Mouse (Mus musculus) kidney, embryonic 14.5 days (tissue): ENCODE measurements around the gene March1. TPM values are rescaled to one million over a fixed set of nuclear protein-coding genes. Genes with fewer than 3 reads are reported as not detected.

Source experiments
- ATAC-seq: fragments of 200-750 bp; cut with Nextera tagmentation; 2 replicates; pipeline ENCODE4 v1.8.0; 2017; ENCODE audit warnings: moderate number of reproducible peaks, mild to moderate bottlenecking, moderate TSS enrichment, moderate library complexity; ENCODE audit not compliant: low FRiP score, low TSS enrichment
- H3K27ac ChIP-seq: fragments of 300-500 bp; sonication (generic); 2 replicates; pipeline ENCODE4 v1.5.1; 2014; ENCODE audit warnings: low read depth, mild to moderate bottlenecking, low read length, moderate library complexity, mixed read lengths
- H3K27me3 ChIP-seq: fragments of 300-500 bp; sonication (generic); 2 replicates; pipeline ENCODE4 v1.6.1; 2014; ENCODE audit warnings: mild to moderate bottlenecking, low read length; ENCODE audit not compliant: control insufficient read depth, insufficient read depth
- H3K36me3 ChIP-seq: fragments of 300-500 bp; sonication (generic); 2 replicates; pipeline ENCODE4 v1.6.1; 2014; ENCODE audit warnings: low read length, mixed read lengths; ENCODE audit not compliant: control insufficient read depth, insufficient read depth
- H3K4me1 ChIP-seq: fragments of 300-500 bp; sonication (generic); 2 replicates; pipeline ENCODE4 v1.6.1; 2014; ENCODE audit warnings: low read length, mixed read lengths; ENCODE audit not compliant: control insufficient read depth, insufficient read depth
- H3K4me2 ChIP-seq: fragments of 300-500 bp; sonication (generic); replicated peaks from 2 replicates; pipeline ENCODE4 v1.6.1; 2014; ENCODE audit warnings: low read depth, mild to moderate bottlenecking, low read length
- H3K4me3 ChIP-seq: fragments of 300-500 bp; sonication (generic); 2 replicates; pipeline ENCODE4 v1.5.1; 2014; ENCODE audit warnings: mild to moderate bottlenecking, low read length
- H3K9ac ChIP-seq: fragments of 300-500 bp; sonication (generic); 2 replicates; pipeline ENCODE4 v1.6.1; 2014; ENCODE audit warnings: low read depth, mild to moderate bottlenecking, low read length, moderate library complexity
- H3K9me3 ChIP-seq: fragments of 300-500 bp; sonication (generic); 2 replicates; pipeline ENCODE4 v1.6.1; 2016; ENCODE audit warnings: low read length; ENCODE audit not compliant: control insufficient read depth
- WGBS: fragments of 180-500 bp; shearing (Covaris S2); extraction: QIAGEN DNeasy Blood & Tissue Kit; methylation state at CpG from one replicate; pipeline ENCODE4 v1.1.7; 2014; 5-methylcytosine and 5-hydroxymethylcytosine counted together
- polyA plus RNA-seq: library from polyadenylated mRNA; unstranded; fragments of >200 nt; fragmentation: Nextera tagmentation; extraction: Ambion mirVana; gene quantifications from 2 replicates; pipeline ENCODE4 v1.2.1, GENCODE M21; 2014

March1 gene
- polyA plus RNA-seq, 1 experiment from 2014 or later = 0.32 TPM

GRCm38 (mm10) chr8:65966502-65967222, 349.0 kb downstream of the March1 start:
- no peaks in the 10 kb centered on the region for H3K4me1 ChIP-seq
- H3K9me3 ChIP-seq = no peaks in the 10 kb centered on the region
- no peak overlapping the region for H3K9ac ChIP-seq
- H3K27ac ChIP-seq = no peak overlapping the region
- no peaks in the 10 kb centered on the region for H3K27me3 ChIP-seq
- WGBS = 24% methylated on average over 10 of the region's 10 CpGs
- ATAC-seq = no peak
- no peak overlapping the region for H3K4me3 ChIP-seq
- no peaks in the 10 kb centered on the region for H3K36me3 ChIP-seq
- H3K4me2 ChIP-seq = no peak overlapping the region

GRCm38 (mm10) chr8:65967223-65967778, 349.6 kb downstream of the March1 start:
- no peak overlapping the region for H3K9ac ChIP-seq
- no peak overlapping the region for H3K27ac ChIP-seq
- no peaks in the 10 kb centered on the region for H3K27me3 ChIP-seq
- H3K9me3 ChIP-seq = no peaks in the 10 kb centered on the region
- H3K36me3 ChIP-seq = no peaks in the 10 kb centered on the region
- WGBS = 78% methylated on average over 8 of the region's 8 CpGs
- H3K4me2 ChIP-seq = no peak overlapping the region
- H3K4me3 ChIP-seq = no peak overlapping the region
- ATAC-seq = no peak
- no peaks in the 10 kb centered on the region for H3K4me1 ChIP-seq

- Histone ChIP-seq H3K4me3 (no peak overlapping the region), H3K4me1 (no peaks in the 10 kb centered on the region), H3K9ac (no peak overlapping the region), H3K27me3 (no peaks in the 10 kb centered on the region), H3K9me3 (no peaks in the 10 kb centered on the region), H3K4me2 (no peak overlapping the region), H3K36me3 (no peaks in the 10 kb centered on the region), H3K27ac (no peak overlapping the region)
- WGBS = 80% methylated on average over 5 of the region's 5 CpGs
- ATAC-seq = no peak
Measured at GRCm38 (mm10) chr8:65976905-65977304, 359.2 kb downstream of the March1 start.

GRCm38 (mm10) chr8:65982039-65982438, 364.3 kb downstream of the March1 start:
- 80% methylated on average over 2 of the region's 2 CpGs for whole genome bisulfite sequencing
- no peaks in the 10 kb centered on the region for H3K9me3 ChIP-seq
- H3K4me3 ChIP-seq = no peak overlapping the region
- no peak overlapping the region for H3K9ac ChIP-seq
- H3K4me2 ChIP-seq = no peak overlapping the region
- no peak for ATAC-seq
- H3K36me3 ChIP-seq = no peaks in the 10 kb centered on the region
- H3K27me3 ChIP-seq = no peaks in the 10 kb centered on the region
- no peaks in the 10 kb centered on the region for H3K4me1 ChIP-seq
- H3K27ac ChIP-seq = no peak overlapping the region

- no peaks in the 10 kb centered on the region for H3K4me1 ChIP-seq
- no peak for ATAC-seq
- no peak overlapping the region for H3K4me2 ChIP-seq
- H3K4me3 ChIP-seq = no peak overlapping the region
- no peak overlapping the region for H3K27ac ChIP-seq
- no peaks in the 10 kb centered on the region for H3K27me3 ChIP-seq
- H3K9ac ChIP-seq = no peak overlapping the region
- no peaks in the 10 kb centered on the region for H3K36me3 ChIP-seq
- WGBS = 94% methylated on average over 1 of the region's 1 CpGs
- H3K9me3 ChIP-seq = no peaks in the 10 kb centered on the region
Measured at GRCm38 (mm10) chr8:65987665-65988064, 370.0 kb downstream of the March1 start.

- no peaks in the 10 kb centered on the region for H3K4me1 ChIP-seq
- no peak for ATAC-seq
- H3K4me3 ChIP-seq = no peak overlapping the region
- H3K9ac ChIP-seq = no peak overlapping the region
- H3K27me3 ChIP-seq = no peaks in the 10 kb centered on the region
- WGBS = 87% methylated on average over 2 of the region's 2 CpGs
- H3K36me3 ChIP-seq = no peaks in the 10 kb centered on the region
- H3K27ac ChIP-seq = no peak overlapping the region
- no peak overlapping the region for H3K4me2 ChIP-seq
- H3K9me3 ChIP-seq = no peaks in the 10 kb centered on the region
Measured at GRCm38 (mm10) chr8:66022815-66023214, 405.1 kb downstream of the March1 start.

GRCm38 (mm10) chr8:66033651-66034050, 416.0 kb downstream of the March1 start:
- Histone ChIP-seq H3K36me3 (no peaks in the 10 kb centered on the region), H3K9ac (no peak overlapping the region), H3K4me2 (no peak overlapping the region), H3K4me3 (no peak overlapping the region), H3K27ac (no peak overlapping the region), H3K4me1 (no peaks in the 10 kb centered on the region), H3K9me3 (no peaks in the 10 kb centered on the region), H3K27me3 (no peaks in the 10 kb centered on the region)
- ATAC-seq = no peak
- WGBS = 68% methylated on average over 3 of the region's 3 CpGs

- Histone ChIP-seq H3K9ac (no peak overlapping the region), H3K9me3 (no peaks in the 10 kb centered on the region), H3K27me3 (no peaks in the 10 kb centered on the region), H3K4me3 (no peak overlapping the region), H3K27ac (no peak overlapping the region), H3K4me2 (no peak overlapping the region), H3K36me3 (no peaks in the 10 kb centered on the region), H3K4me1 (no peaks in the 10 kb centered on the region)
- no peak for ATAC-seq
- 88% methylated on average over 3 of the region's 3 CpGs for whole genome bisulfite sequencing
Measured at GRCm38 (mm10) chr8:66034429-66034828, 416.7 kb downstream of the March1 start.

GRCm38 (mm10) chr8:66094152-66094551, 476.5 kb downstream of the March1 start:
- Histone ChIP-seq H3K4me3 (no peak overlapping the region), H3K27me3 (no peaks in the 10 kb centered on the region), H3K9ac (no peak overlapping the region), H3K9me3 (no peaks in the 10 kb centered on the region), H3K4me2 (no peak overlapping the region), H3K36me3 (no peaks in the 10 kb centered on the region), H3K27ac (no peak overlapping the region), H3K4me1 (no peaks in the 10 kb centered on the region)
- no peak for ATAC-seq
- 90% methylated on average over 3 of the region's 3 CpGs for WGBS
